Mouse (Mus musculus) stomach, postnatal 0 days (tissue): ENCODE data around the gene Popdc3.

ENCODE experiments used
- CTCF ChIP-seq: IDR thresholded peaks from 2 replicates; pipeline ENCODE4 v1.5.1; 2016; ENCODE audit warnings: antibody characterized with exemption, low read depth, mild to moderate bottlenecking, moderate library complexity
- EP300 ChIP-seq: optimal IDR thresholded peaks from 2 replicates; pipeline ENCODE3; 2016; ENCODE audit warnings: antibody characterized with exemption

DNA sequence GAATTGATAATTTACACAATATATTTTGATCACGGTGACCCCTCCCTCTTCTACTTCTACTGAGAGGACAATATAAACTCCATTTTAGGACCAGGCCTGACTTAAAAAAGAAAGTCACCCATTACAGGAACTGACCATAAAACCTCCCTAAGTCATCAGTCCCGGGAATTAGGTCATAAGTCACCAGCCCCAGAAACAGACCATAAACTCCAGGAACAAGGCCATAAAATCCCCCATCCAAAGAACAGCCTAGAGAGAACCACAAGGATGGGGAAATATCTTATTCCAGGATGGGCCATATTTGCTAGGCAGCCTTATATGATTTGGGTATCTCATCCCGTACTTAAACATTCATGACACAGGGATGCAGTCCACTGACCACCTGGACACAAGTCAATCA is 3.6 kb upstream of the Popdc3 start:
- TF ChIP-seq CTCF (no peak), EP300 (no peak)
